Mouse (Mus musculus) Muller cell, postnatal 12 days (primary cell): Measurements from ENCODE around the gene Dock10.

Source experiments
- DNase-seq: peaks from one replicate; pipeline ENCODE4 v3.0.0-alpha.2; 2015; ENCODE audit errors: inconsistent ontology term

Dock10 gene

DNA sequence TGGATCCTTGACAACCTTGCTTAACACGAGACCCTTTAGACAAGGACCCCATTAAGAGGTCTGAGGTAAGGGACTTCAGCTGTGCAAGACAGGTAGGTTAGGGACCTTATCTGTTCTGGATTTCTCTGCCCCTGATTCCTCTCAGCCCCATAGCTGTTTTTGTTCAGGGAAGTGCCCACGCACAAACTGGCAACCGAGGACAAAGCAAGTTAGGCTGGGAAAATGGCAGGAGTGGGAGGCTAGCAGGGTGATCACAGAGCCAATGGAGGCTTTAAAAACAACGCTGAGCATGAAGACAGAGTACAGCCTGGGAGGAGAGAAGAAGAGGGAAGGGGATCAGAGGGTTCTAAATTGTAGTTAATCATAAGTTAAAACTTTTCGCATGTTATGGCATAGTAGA is 141.7 kb downstream of the Dock10 start:
- DNase-seq = no peak

DNA sequence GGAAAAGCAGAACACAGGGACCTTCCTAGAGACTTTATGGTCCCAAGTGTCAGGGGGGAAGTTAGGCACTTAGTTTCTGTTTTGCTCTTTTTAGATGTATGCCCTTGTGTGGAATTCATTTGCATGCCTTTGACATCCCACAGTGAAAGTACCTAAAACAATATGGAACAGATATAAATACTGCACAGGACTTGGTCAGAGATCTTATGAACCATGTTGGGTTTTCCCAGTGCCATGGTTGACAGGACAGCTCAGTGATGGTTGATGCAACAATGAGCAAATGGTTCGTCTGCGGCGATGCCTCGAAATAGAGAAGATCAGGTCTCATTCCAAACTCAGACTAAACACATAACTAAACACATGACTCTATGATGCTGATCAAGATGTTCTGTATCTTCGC is 143.6 kb downstream of the Dock10 start:
- no peak for DNase-seq

DNA sequence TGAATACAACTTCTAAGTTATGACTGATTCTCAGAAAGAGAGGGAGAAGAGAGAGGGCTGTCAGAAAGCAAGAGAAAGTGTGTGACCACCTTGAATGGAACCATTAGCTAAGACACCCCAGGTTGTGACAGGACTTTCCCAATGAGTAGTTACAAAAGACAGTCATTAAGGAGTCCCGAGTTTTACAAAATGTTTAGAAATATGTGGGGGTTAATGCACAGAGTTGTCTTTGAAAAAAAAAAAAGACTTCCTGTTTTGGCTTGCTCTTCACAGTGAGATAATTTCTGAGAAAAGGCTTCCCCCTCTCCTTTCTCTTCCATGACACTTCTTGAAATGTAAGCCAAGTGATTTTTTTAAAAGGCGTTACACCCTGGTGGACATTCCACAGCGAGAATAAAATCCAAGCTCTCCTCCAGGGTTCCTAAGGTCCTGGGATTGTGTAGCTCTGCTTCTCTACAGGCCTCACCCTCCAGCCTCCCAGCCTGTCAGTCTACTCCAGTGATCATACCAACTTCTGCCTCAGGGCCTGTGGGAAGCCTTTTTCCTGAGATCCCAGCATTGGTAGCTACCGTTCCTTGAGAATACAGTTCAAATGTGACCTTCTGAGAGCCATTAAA is 144.8 kb downstream of the Dock10 start:
- no peak for DNase-seq

DNA sequence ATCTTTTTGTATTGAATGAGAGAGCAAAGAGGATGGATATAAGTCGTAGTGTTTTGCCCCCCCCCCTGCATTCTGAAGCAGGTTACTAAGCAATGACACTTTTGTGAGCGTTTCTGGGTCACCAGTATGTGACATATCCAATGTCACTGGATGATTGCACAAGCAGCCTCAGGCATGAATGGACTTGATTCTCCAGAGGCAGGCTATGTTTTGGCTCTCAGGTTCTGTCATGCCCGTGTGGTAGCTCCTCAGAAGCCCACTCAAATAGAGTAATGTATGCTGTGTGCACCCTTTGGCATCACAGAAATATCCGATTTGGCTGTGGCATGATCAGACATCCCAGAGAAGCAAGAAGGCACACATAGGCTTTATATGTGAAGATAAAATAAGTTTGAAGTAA is 150.8 kb downstream of the Dock10 start:
- peak; percentile 48 for DNase-seq

DNA sequence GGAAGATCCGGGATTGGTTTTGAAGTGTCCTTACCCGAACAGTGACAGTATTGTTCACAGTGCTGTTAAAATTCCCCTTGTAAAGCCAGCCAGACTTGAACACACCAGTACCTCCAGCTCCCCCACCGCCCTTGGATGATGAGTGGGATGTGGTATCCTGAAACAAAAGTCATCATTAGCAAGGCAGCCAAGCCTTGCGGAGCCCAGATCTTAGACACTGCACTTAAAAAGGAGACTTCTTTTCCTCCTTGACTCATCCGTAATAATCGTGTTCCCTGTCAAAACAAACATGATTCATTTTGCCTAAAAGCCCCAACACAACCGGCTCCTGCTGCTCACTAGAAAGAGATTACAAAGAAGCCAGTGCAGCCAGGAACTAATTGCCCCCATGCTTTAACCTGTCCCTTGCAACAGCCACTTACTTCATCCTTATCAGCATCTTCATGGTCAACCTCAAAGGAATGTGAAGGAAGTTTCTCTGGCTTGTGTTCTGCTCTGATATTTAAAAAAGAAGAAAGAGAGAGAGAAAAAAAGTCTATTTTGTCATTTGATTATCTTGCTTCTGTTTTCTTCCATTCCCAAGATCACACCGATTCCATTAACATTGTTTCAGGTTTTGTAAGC is 152.1 kb downstream of the Dock10 start:
- DNase-seq = peak; percentile 69

DNA sequence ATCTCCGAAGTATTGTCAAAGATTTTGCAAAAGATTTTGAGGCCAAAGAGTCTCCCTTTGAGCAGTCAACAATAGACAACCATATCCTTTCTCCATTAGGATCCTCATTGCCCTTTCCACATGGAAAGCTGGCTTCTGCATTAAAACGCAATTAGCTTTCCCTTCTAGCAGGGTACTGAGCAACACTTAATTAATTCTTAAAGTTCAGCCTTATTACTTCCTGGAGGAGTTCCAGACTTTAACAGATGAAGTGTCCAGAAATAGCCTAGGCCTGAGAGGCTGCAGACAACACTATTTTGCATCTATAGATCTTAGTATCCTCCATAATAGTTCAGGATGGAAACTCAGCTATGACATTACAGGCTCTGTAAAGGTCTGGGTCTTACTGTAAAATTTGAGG is 154.0 kb downstream of the Dock10 start:
- peak; percentile 11 for DNase-seq

DNA sequence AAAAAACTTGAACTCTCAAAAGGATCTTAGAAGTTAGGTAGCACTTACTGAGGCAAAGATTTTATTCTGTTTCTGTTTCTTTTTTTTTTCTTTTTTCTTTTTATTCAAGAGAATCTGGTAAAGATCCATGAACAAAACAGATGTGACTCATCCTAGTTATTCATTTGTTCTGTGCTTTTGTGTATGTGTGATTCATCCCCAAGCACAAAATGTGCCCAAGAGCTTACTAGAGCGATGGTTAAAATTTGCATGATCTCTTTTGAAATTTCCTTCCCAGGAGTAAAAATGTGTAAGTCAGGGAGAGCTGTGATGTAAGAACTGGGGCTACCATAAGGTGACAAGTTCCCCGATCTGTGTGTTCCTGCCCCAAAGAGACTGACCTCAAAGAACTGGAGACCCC is 155.2 kb downstream of the Dock10 start:
- DNase-seq = peak; percentile 75

DNA sequence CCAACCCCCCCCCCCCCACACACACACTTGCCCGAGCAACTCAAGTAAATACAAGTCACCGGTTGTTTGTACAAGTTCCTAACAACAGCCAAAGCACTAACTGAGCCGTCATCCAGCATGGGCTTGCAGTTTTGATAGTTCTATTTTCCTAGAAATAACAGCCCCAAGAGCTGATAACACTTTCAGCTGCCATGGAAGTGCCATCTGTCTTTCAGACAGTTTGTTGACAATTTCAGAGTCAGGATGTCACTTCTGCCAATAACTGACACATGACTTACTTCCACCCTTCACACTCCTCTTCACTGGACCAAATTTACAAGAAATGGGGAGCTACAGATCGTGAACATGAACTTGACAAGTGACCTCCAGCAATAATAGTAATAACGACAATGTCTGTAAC is 175.0 kb downstream of the Dock10 start:
- no peak for DNase-seq

DNA sequence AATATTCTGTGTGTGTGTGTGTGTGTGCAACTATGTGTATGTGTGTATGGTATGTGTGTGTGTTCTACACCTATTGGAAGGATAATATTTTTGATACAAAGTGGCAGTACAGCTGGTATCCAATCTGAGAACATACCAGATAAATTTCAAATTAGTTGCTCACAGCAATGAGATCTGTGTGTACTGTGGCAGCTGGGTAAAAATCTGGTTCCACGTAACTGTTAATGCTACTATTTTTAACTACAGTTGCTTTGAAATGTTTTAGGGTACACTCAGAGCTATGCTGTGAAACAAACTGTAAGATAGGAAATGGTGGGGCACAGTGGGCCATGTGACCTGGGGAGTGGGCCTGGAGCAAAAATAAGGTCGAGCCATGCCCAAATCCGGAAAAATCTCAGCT is 176.1 kb downstream of the Dock10 start:
- DNase-seq = no peak

DNA sequence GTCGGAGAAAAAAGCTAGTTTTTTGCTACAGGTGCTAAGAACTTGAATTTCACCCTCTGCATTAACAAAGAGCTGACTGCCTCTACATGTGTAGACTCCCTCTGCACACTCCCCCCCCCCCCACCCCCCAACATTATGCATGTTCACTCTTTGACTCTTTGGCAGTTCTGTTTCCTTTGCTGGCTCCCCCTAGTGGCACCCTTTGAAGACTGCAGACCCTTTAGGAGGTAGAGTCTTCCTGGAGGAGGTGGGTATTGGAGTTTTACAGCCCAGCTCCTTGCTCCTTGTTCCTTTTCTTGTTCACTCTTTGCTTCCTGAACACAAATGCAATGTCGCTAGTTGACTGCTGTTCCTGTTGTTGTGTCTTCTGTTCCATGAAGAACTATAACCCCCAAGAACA is 181.4 kb downstream of the Dock10 start:
- no peak for DNase-seq

DNA sequence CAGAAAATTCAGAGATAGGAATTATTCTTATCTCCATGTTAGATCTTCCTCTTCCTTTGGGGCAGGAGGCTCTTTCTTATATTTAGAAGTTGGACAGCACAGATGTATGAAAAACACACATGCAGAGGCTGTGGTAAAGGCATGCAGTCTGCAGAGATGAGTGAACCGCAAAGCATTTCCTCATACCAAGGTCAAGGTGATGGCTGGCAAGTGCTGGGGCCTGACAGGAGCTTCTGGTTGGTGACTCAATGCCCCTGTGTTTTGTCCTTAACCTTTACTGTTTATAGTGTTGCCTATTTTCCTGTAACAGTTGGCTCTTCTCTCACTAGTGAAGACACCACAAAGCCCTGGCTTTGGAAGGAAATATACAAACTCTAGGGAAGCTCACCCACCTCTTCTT is 201.9 kb downstream of the Dock10 start:
- no peak for DNase-seq

DNA sequence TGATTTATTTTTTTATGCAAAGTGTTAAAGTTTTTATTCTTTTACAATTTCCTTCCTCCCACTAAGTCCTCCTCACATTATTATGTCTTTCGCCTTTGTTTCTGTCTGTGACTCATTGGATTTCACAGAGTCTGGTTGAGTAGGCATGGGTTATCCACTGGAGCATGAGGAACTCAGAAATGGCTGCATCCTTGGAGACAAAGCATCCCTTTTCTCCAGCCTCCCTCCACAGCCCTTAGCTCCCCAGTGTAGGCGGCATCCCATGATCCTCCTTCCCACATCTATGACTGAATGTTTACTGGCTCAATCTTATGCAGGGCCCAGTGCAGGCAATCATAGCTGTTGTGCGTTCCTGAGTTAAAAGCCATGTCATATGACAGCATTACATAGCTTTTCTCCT is 216.8 kb downstream of the Dock10 start:
- peak; percentile 87 for DNase-seq

DNA sequence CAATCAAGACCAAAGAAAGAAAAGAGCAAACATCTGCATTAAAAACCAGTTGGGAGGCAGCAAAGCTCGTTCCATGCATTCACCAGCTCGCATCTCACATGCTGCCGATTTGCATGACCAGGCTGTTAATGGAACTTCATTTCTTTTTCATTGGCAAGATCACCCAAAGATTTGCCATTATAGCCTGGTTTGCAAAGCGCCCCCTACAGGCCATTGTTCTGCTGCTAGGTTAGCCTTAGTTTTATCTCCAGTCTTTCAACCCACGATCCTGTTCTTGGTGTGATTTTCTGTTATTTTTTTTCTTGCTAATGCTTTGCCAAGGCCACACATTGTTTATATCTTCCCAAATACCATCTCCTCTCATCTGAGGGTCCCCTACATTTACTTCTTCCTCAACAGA is 236.1 kb downstream of the Dock10 start:
- no peak for DNase-seq

DNA sequence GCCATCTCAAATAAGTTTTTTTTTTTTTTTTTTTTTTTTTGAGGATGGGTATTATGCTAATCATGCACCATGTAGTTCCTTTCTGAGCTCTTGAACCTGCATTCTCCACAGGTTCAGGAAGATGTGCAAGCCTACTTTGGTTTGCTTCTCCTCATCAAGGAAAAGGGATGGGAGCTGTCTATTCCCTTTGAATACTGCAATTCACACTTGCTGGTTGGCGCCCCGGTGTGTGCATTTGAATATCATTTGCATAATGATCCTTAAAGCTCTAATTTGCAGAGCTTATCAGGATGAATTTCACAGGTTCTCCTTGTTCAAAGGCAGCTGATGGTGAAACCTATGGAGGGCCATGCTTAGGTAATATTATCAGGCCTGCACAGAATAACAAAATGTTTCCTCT is 237.9 kb downstream of the Dock10 start:
- no peak for DNase-seq

DNA sequence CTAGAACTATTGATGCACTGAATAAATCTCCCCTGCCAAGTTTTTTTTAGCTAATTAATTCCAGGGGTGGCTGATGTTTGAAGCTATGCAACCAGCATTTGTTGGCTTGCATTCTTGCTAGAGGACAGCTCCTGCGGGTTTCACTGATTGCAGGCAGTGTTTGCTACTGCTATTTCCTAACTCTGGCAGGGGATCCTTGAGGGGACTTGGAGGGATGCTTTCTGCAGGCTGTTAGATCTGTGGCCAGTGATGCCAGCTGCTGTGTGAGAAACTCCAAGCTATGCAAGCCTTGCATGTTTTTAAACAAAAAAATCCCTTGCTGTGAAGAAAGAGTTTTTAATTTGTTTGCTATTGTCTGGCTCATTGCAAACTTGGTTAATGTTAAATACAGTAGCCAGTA is 238.4 kb downstream of the Dock10 start:
- no peak for DNase-seq

DNA sequence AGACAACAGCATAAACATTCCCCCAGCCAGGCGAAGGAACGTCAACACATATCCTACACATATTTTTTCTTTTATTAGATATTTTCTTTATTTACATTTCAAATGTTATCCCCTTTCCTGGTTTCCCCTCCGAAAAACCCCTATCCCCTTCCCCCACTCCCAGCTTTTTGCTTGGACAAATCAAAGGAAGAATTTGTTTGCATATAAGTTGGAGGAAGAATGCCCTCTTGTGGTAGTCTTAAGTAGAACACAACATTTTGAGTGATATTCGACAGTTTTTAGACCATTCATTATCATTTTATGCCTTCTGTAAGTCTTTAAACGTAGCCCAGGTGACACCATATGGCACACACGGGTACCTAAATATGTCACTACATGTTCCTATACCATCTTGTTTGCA is 242.5 kb downstream of the Dock10 start:
- no peak for DNase-seq

DNA sequence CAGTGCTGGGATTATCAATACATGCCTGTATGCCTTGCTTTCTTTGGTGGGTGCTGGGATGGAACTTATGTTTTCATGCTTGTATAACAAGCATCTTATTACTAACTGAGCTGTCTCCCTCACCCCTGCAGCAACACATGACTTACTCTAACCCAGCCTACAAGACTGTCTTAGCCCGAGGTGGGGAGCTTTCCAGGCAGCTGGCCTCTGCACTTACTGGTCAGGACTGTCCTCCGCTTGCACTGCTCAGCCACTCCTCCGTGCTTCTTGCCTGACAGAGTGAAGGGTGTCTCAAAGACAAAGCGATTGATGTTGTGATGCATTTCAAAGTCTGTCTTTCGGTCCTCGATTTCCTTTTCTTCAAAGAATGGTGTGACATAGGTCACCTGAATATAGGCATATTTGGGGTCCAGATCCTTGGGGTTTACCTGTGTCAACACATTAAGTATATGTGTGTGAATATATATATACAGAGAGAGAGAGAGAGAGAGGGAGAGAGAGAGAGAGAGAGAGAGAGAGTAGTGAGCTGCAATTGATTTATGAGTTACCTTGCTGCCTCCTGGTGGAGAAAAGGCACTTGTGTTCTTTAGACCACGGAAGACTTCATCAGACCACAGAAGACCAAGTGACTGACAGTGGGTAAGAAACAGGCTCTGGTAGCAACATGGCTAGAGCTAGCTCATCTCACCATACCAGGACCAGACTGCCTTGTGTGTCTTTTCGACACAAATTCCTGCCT is 245.9 kb downstream of the Dock10 start:
- no peak for DNase-seq

DNA sequence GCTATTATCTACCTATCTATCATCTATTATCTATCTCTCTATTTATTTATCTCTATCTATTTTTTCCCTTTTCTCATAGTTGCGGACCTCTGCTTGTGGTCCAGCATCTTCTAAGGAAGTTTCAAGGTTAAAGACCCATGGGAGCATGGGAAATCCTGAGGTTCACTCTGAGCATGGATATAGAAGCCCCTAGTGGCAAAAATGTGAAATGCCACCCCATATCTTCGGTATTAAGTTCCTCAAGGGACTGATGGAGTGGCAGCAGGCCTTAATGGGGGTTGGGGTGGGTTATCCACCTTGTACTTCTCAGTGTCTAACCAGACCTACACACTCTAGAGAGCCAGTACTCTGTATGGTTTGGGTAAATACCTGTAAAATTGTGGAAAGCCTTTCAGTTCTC is 253.6 kb downstream of the Dock10 start:
- no peak for DNase-seq

DNA sequence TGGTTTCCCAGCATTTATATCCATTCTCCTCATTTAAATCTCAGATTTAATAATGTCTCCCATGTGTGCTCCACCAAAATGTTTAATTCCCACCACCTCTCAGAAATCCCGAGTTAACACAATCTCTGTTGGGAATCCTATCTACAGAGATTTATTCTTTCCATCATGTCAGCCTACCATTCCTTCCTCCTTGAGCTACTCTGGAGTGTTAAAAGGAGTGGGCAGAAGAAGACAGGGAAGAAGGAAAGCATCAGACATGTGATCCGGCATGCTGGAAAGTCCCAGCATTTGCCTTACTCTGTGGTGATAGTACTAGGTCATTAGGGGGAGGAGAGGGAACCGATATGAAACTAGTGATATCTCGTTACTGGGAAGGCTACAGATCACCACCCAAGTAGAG is 254.2 kb downstream of the Dock10 start:
- no peak for DNase-seq

DNA sequence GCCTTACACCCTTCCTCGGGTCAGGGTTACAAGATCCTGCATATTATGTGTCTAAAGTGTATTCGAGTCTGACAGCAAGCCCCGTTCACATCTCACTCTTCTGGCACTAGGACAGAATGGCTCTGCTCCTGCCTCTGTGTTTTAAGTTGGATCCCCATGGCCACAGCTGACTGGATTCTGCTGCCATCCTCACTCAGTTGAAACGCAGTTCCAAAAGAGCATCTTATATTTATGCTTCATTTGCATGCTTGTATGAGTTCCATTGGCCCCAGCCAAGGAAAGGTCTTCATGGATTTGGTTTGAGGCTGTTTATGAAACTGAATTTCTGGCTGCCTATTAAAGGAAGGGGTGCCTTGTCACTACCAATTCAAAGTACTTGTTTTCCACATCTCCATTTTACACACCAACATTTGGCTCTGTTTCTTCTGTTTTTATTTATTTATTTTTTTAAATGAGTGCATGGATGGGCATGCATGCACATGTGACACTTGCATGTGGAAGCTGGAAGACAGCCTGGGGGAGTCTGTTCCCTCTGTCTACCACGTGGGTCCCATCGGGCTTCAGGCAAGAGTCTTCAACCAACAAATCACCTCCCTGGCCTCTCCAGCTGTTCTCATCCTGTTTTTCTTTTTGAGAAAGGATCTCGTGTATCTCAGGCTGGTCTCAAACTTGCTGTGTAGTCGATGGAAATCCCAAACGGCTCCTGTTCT is 255.7 kb downstream of the Dock10 start:
- DNase-seq = no peak

DNA sequence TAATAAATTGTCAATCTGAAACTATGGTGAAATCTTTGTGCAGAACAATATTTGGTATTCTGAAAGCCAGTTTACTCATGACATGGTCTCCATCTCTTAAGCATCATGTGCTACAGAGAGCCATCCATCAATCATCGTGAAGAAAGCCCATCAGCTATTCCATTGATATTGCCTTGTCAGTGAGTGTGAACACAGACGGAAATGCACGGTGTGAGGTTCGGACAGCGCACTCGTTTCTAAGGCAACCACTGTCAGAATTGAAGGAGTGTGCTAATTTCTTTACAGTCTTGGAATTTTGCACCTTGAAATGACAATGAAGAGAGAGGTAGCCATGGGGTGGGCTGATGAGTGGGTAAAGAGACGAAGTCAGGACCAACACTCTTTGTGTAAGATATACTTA is 259.1 kb downstream of the Dock10 start:
- no peak for DNase-seq

DNA sequence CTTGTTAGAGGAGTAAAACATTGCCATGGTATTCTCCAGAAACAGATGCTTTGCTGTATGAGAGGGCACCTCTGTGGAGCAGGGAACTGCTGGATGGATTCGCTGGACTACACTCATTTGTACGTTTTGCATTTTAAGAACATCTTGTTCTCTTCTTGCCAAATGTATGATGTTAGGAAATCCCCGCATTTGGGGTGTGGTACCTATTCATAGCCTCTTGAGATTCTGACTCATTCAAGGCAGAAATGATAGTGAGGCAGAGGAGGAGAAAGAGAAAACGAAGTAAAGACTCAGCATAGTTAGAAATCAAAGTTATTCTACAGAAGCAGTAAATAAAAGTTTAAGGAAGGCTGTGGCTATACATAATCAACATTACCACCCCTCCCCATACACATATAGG is 262.0 kb downstream of the Dock10 start:
- no peak for DNase-seq

DNA sequence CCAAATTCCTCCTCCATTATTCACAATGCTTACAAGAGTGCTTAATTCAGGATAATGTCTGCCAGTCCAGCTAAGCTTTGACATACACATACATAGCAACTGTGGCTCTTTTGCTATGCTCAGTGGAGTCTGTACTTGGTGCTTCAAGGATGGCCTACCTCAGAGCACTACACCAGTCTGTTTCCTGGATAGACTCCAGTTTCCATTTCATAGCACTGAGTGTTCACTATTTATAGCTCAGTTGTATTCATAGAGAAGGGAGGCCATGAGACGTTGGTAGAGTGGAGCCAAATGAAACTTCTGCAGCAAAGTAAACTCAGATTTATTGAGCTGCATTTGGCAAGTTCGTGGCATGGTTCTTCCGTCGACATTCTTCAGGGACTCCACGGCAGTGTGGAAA is 274.9 kb downstream of the Dock10 start:
- DNase-seq = no peak
